Mouse (Mus musculus) midbrain, embryonic 15.5 days (tissue): ENCODE data around the gene Vsnl1. TPM values are rescaled to one million over a fixed set of nuclear protein-coding genes. Genes with fewer than 3 reads are reported as not detected.

Experiments
- ATAC-seq: fragments of 200-750 bp; cut with Nextera tagmentation; replicated peaks from 2 replicates; pipeline ENCODE4 v1.8.0; 2017; ENCODE audit warnings: moderate TSS enrichment
- H3K27ac ChIP-seq: fragments of 300-500 bp; sonication (generic); 2 replicates; pipeline ENCODE4 v1.5.1; 2015; ENCODE audit warnings: mild to moderate bottlenecking, inconsistent platforms
- H3K27me3 ChIP-seq: fragments of 300-500 bp; sonication (generic); replicated peaks from 2 replicates; pipeline ENCODE4 v1.6.1; 2015; ENCODE audit warnings: inconsistent platforms
- H3K36me3 ChIP-seq: fragments of 300-500 bp; sonication (generic); replicated peaks from 2 replicates; pipeline ENCODE4 v1.6.1; 2015; ENCODE audit warnings: inconsistent platforms
- H3K4me1 ChIP-seq: fragments of 300-500 bp; sonication (generic); 2 replicates; pipeline ENCODE4 v1.6.1; 2015; ENCODE audit warnings: inconsistent platforms
- H3K4me2 ChIP-seq: fragments of 300-500 bp; sonication (generic); 2 replicates; pipeline ENCODE4 v1.6.1; 2015; ENCODE audit warnings: inconsistent platforms, mild to moderate bottlenecking, moderate library complexity
- H3K4me3 ChIP-seq: fragments of 300-500 bp; sonication (generic); 2 replicates; pipeline ENCODE4 v1.5.1; 2015; ENCODE audit warnings: mild to moderate bottlenecking, inconsistent platforms
- H3K9ac ChIP-seq: fragments of 300-500 bp; sonication (generic); 2 replicates; pipeline ENCODE4 v1.6.1; 2015; ENCODE audit warnings: mild to moderate bottlenecking, inconsistent platforms
- H3K9me3 ChIP-seq: fragments of 300-500 bp; sonication (generic); 2 replicates; pipeline ENCODE4 v1.6.1; 2016; ENCODE audit warnings: inconsistent platforms
- WGBS: fragments of 180-500 bp; shearing (Covaris S2); methylation state at CpG from one replicate; pipeline ENCODE4 v1.1.7; 2015; ENCODE audit warnings: mixed read lengths; 5-methylcytosine and 5-hydroxymethylcytosine counted together
- polyA plus RNA-seq: library from polyadenylated mRNA; unstranded; fragments of >200 nt; fragmentation: Nextera tagmentation; extraction: Ambion mirVana; gene quantifications from 2 replicates; pipeline ENCODE4 v1.2.1, GENCODE M21; 2015

Gene Vsnl1
- 64.5 and 70.1 TPM in 2 replicates for polyA plus RNA-seq

DNA sequence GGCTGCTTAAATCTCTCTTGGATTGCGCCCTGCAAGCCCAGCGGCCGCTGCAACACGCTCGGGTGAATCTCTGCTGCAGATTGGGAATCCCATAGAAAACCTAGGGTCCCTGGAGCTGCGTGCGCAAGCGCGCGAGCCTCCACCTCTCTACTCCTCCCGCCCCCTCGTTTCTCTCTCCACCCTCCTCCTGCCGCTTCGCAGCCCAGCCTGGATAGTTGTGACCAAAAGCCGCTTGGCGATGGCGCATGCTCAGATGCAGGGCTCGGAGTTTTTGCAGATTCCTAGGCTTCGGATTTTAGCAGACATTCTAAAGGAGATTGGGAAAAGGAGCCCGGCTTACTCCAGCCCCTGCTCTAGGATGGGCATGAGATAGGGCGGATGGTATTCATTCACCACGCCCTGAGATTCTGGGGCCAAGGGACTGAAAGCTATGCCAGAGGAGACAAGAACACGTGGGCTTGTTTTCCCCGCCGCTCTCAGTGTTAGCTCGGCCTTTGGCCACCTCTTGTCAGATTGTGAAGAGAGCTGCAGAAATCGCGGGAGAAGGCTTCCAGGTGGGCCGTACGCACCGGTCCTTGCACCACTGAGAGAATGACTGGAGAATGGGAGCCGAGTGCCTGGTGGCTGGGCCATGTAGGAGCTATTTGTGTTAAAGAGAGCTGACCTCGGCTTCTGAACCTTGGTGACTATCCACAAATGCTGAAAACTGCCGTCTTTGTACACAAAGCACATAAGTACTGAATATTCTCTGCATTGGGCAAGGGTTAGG, at the start of gene Vsnl1:
Vsnl1 (minus strand) TSS at position 117 of the 769 bp plus-strand sequence.
- Histone ChIP-seq H3K9ac (peak within 1 kb of the TSS; percentile 45), H3K9me3 (no peaks in the 10 kb centered on the region), H3K4me2 (peak within 1 kb of the TSS; percentile 78), H3K4me1 (peaks cover 8% of the 10 kb centered on the region), H3K4me3 (peak within 1 kb of the TSS; percentile 55), H3K36me3 (no peaks in the 10 kb centered on the region), H3K27me3 (no peaks in the 10 kb centered on the region; the same call in 1 of the 2 replicates), H3K27ac (peak within 1 kb of the TSS; percentile 74)
- 2% methylated on average over 34 of the region's 34 CpGs for WGBS
- ATAC-seq, result peak; percentile 98

GRCm38 (mm10) chr12:11456632-11457031, 20.2 kb upstream of the Vsnl1 start:
- Histone ChIP-seq H3K27ac (no peak overlapping the region), H3K36me3 (no peaks in the 10 kb centered on the region), H3K9ac (no peak overlapping the region), H3K4me2 (peak overlapping the region; percentile 96), H3K9me3 (no peaks in the 10 kb centered on the region), H3K4me3 (peak overlapping the region; percentile 76; the same call in 1 of the 2 replicates), H3K27me3 (no peaks in the 10 kb centered on the region), H3K4me1 (0 out of 2 replicates have a peak, but pooled peaks cover 5% of the 10 kb centered on the region)
- ATAC-seq, result no peak
- WGBS, result 83% methylated on average over 4 of the region's 4 CpGs

- H3K27me3 ChIP-seq, result no peaks in the 10 kb centered on the region
- H3K27ac ChIP-seq, result peak overlapping the region; percentile 21; the same call in 1 of the 2 replicates
- 0 out of 2 replicates have a peak, but pooled peaks cover 5% of the 10 kb centered on the region for H3K4me1 ChIP-seq
- peak overlapping the region; percentile 77 for H3K9ac ChIP-seq
- no peak for ATAC-seq
- H3K36me3 ChIP-seq, result no peaks in the 10 kb centered on the region
- peak overlapping the region; percentile 76 for H3K4me3 ChIP-seq
- WGBS, result 5% methylated on average over 11 of the region's 11 CpGs
- H3K4me2 ChIP-seq, result peak overlapping the region; percentile 96
- H3K9me3 ChIP-seq, result no peaks in the 10 kb centered on the region
Measured at GRCm38 (mm10) chr12:11456213-11456612, 19.8 kb upstream of the Vsnl1 start.

- Histone ChIP-seq H3K27me3 (no peaks in the 10 kb centered on the region), H3K27ac (peak within 1 kb of the TSS; percentile 21; the same call in 1 of the 2 replicates), H3K9me3 (no peaks in the 10 kb centered on the region), H3K4me2 (peak within 1 kb of the TSS; percentile 96), H3K4me3 (peak within 1 kb of the TSS; percentile 76), H3K9ac (peak within 1 kb of the TSS; percentile 77), H3K4me1 (0 out of 2 replicates have a peak, but pooled peaks cover 5% of the 10 kb centered on the region), H3K36me3 (no peaks in the 10 kb centered on the region)
- WGBS, result under 1% methylated on average over 39 of the region's 40 CpGs
- ATAC-seq, result peak; percentile 100
Measured at GRCm38 (mm10) chr12:11455549-11456194, 19.3 kb upstream of the Vsnl1 start, which contains the start of gene Rad51ap2. Gene Rad51ap2, plus strand, starts transcription at chr12:11456079.

GRCm38 (mm10) chr12:11454146-11454545, 17.7 kb upstream of the Vsnl1 start:
- Histone ChIP-seq H3K4me3 (no peak overlapping the region), H3K9me3 (no peaks in the 10 kb centered on the region), H3K4me1 (0 out of 2 replicates have a peak, but pooled peaks cover 5% of the 10 kb centered on the region), H3K9ac (no peak overlapping the region), H3K27me3 (no peaks in the 10 kb centered on the region), H3K36me3 (no peaks in the 10 kb centered on the region), H3K4me2 (no peak overlapping the region), H3K27ac (no peak overlapping the region)
- no peak for ATAC-seq
- 49% methylated on average over 5 of the region's 5 CpGs for WGBS

- Histone ChIP-seq H3K4me1 (peaks cover 8% of the 10 kb centered on the region), H3K36me3 (no peaks in the 10 kb centered on the region), H3K27ac (no peak overlapping the region), H3K4me3 (peak overlapping the region; percentile 4; the same call in 1 of the 2 replicates), H3K9me3 (peaks cover 3% of the 10 kb centered on the region; the same call in 1 of the 2 replicates), H3K27me3 (no peaks in the 10 kb centered on the region; the same call in 1 of the 2 replicates), H3K4me2 (peak overlapping the region; percentile 78), H3K9ac (no peak overlapping the region)
- 20% methylated on average over 23 of the region's 23 CpGs for WGBS
- peak; percentile 9 for ATAC-seq
Measured at GRCm38 (mm10) chr12:11437907-11438447, 1.6 kb upstream of the Vsnl1 start.

- peak; percentile 49 for ATAC-seq
- no peak overlapping the region; the same call in 1 of the 2 replicates for H3K27ac ChIP-seq
- no peaks in the 10 kb centered on the region; the same call in 1 of the 2 replicates for H3K27me3 ChIP-seq
- H3K36me3 ChIP-seq, result no peaks in the 10 kb centered on the region
- peak overlapping the region; percentile 55 for H3K4me3 ChIP-seq
- peaks cover 8% of the 10 kb centered on the region for H3K4me1 ChIP-seq
- peaks cover under 1% of the 10 kb centered on the region; the same call in 1 of the 2 replicates for H3K9me3 ChIP-seq
- no peak overlapping the region; the same call in 1 of the 2 replicates for H3K9ac ChIP-seq
- peak overlapping the region; percentile 78 for H3K4me2 ChIP-seq
- 17% methylated on average over 17 of the region's 17 CpGs for WGBS
Measured at GRCm38 (mm10) chr12:11437266-11437906, 973 bp upstream of the Vsnl1 start.

DNA sequence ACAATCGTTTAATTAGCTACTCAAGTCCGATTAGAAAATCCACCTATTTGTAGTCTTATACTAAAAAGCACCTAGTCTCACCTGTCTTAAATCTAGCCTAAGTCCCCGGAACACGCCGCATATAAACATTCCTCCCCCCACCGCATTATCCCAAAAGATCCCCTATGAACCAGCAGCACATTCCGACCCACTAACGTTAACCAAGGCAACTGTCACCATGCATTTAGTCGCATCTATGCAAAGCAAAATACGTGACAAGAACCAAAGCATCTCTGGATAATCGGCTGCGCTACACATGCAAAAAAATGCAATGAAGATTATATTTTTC, 426 bp downstream of the Vsnl1 start:
- peaks cover 8% of the 10 kb centered on the region for H3K4me1 ChIP-seq
- peak overlapping the region; percentile 78 for H3K4me2 ChIP-seq
- no peaks in the 10 kb centered on the region; the same call in 1 of the 2 replicates for H3K27me3 ChIP-seq
- H3K9me3 ChIP-seq, result no peaks in the 10 kb centered on the region
- peak overlapping the region; percentile 74 for H3K27ac ChIP-seq
- 2% methylated on average over 12 of the region's 12 CpGs for WGBS
- peak; percentile 43 for ATAC-seq
- peak overlapping the region; percentile 55 for H3K4me3 ChIP-seq
- H3K9ac ChIP-seq, result peak overlapping the region; percentile 45
- H3K36me3 ChIP-seq, result no peaks in the 10 kb centered on the region

GRCm38 (mm10) chr12:11435246-11436022, 979 bp downstream of the Vsnl1 start:
- peak; percentile 16; the same call in 1 of the 2 replicates for ATAC-seq
- Histone ChIP-seq H3K27ac (peak overlapping the region; percentile 74), H3K4me2 (peak overlapping the region; percentile 78), H3K9ac (peak overlapping the region; percentile 45), H3K9me3 (no peaks in the 10 kb centered on the region), H3K36me3 (no peaks in the 10 kb centered on the region), H3K4me1 (peaks cover 8% of the 10 kb centered on the region), H3K4me3 (peak overlapping the region; percentile 55), H3K27me3 (no peaks in the 10 kb centered on the region; the same call in 1 of the 2 replicates)
- 6% methylated on average over 15 of the region's 15 CpGs for WGBS

DNA sequence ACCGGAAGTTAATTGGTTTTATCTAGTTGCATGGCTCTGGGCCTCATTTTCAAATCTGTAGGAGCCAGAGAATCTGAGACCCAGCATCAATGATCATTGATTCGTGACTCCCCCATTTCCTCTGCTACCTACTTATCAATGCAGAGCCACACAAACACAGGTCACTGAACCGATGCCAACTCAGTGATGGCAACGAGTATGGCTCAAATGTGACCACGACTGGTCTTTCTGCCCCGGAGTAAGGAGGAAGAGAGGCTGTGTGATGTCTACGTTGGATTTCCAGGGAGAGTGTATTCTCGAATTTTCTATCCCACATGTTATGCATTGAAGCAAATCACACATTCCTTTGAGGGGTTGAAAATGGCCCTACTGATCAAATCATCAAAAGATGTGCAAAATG, 2.0 kb downstream of the Vsnl1 start:
- H3K27me3 ChIP-seq, result no peaks in the 10 kb centered on the region; the same call in 1 of the 2 replicates
- H3K4me3 ChIP-seq, result peak overlapping the region; percentile 55
- H3K9ac ChIP-seq, result peak overlapping the region; percentile 45; the same call in 1 of the 2 replicates
- peaks cover 8% of the 10 kb centered on the region for H3K4me1 ChIP-seq
- H3K36me3 ChIP-seq, result no peaks in the 10 kb centered on the region
- 76% methylated on average over 8 of the region's 8 CpGs for WGBS
- peak overlapping the region; percentile 78 for H3K4me2 ChIP-seq
- H3K27ac ChIP-seq, result no peak overlapping the region
- no peaks in the 10 kb centered on the region for H3K9me3 ChIP-seq
- no peak for ATAC-seq

GRCm38 (mm10) chr12:11433716-11434115, 2.7 kb downstream of the Vsnl1 start:
- Histone ChIP-seq H3K36me3 (no peaks in the 10 kb centered on the region), H3K4me2 (peak overlapping the region; percentile 22), H3K9me3 (no peaks in the 10 kb centered on the region), H3K4me3 (no peak overlapping the region), H3K27ac (no peak overlapping the region), H3K9ac (0 out of 2 replicates have a peak overlapping the region, but pooled peaks have one; percentile 19), H3K4me1 (peaks cover 8% of the 10 kb centered on the region), H3K27me3 (no peaks in the 10 kb centered on the region; the same call in 1 of the 2 replicates)
- WGBS, result 67% methylated on average over 1 of the region's 1 CpGs
- ATAC-seq, result no peak
